Mouse (Mus musculus) c-Kit-positive CD71-positive TER-119-negative erythroid progenitor cells, embryonic 14.5 days (primary cell): ENCODE measurements around the gene B3galt4.
A peak's percentile ranks its signal among the peaks of the same experiment; 100 is the strongest.
"Not testable (repeated sequence)": the region's sequence is repeated elsewhere in the genome, so short reads cannot be mapped to it uniquely, and the experiment has no call there.

Source experiments
- DNase-seq: peaks from one replicate; pipeline ENCODE4 v3.0.0-alpha.2; 2013; ENCODE audit warnings: low read depth

B3galt4 gene

GRCm38 (mm10) chr17:33968489-33968888 lies 17.2 kb upstream of the B3galt4 start:
- DNase-seq = no peak

- DNase-seq = no peak
These were observed 14.7 kb upstream of the B3galt4 start for GRCm38 (mm10) chr17:33965846-33966550.

- DNase-seq = no peak
These were observed 14.0 kb upstream of the B3galt4 start for GRCm38 (mm10) chr17:33965082-33965845.

GRCm38 (mm10) chr17:33962876-33963275 lies 11.6 kb upstream of the B3galt4 start:
- DNase-seq = no peak

GRCm38 (mm10) chr17:33959948-33960347 lies 8.7 kb upstream of the B3galt4 start:
- no peak for DNase-seq

GRCm38 (mm10) chr17:33959135-33959534 lies 7.8 kb upstream of the B3galt4 start:
- DNase-seq = no peak

GRCm38 (mm10) chr17:33958451-33958850 lies 7.2 kb upstream of the B3galt4 start:
- no peak for DNase-seq

GRCm38 (mm10) chr17:33957493-33957892 lies 6.2 kb upstream of the B3galt4 start:
- no peak for DNase-seq

- DNase-seq = no peak
These were observed 5.0 kb upstream of the B3galt4 start for GRCm38 (mm10) chr17:33956336-33956735.

- DNase-seq = peak; percentile 92
These were observed 4.4 kb upstream of the B3galt4 start, which contains the start of the genes Vps52 and Rps18 for GRCm38 (mm10) chr17:33955555-33956214. Gene Vps52 (plus strand): TSS chr17:33955812. Gene Rps18 (minus strand): TSS chr17:33956001.

- no peak for DNase-seq
These were observed 3.6 kb upstream of the B3galt4 start for GRCm38 (mm10) chr17:33954646-33955554.

- no peak for DNase-seq
These were observed 2.8 kb upstream of the B3galt4 start for GRCm38 (mm10) chr17:33953961-33954565.

GRCm38 (mm10) chr17:33953310-33953709 lies 2.0 kb upstream of the B3galt4 start:
- DNase-seq = no peak

GRCm38 (mm10) chr17:33952879-33953278 lies 1.6 kb upstream of the B3galt4 start:
- DNase-seq = no peak

- not testable (repeated sequence) for DNase-seq
These were observed 727 bp upstream of the B3galt4 start for GRCm38 (mm10) chr17:33952015-33952414.

- DNase-seq = no peak
These were observed 1.1 kb downstream of the B3galt4 start for GRCm38 (mm10) chr17:33950131-33950625.

- DNase-seq = no peak
These were observed 2.3 kb downstream of the B3galt4 start for GRCm38 (mm10) chr17:33948905-33949537.

- no peak for DNase-seq
These were observed 3.0 kb downstream of the B3galt4 start for GRCm38 (mm10) chr17:33948090-33948904.

- DNase-seq = no peak
These were observed 3.7 kb downstream of the B3galt4 start for GRCm38 (mm10) chr17:33947430-33948089.
